Mouse (Mus musculus): ENCODE measurements around the gene Vps4b. TPM values are rescaled to one million over a fixed set of nuclear protein-coding genes. Genes with fewer than 3 reads are reported as not detected.

Vps4b gene
- 70.7 and 75.4 TPM in 2 replicates for polyA plus RNA-seq (2014; fragmentation: Nextera tagmentation; extraction: Ambion mirVana)

- no peaks in the 10 kb centered on the region for H3K36me3 ChIP-seq (ENCODE audit: control insufficient read depth, insufficient read depth, low read length)
- WGBS: under 1% methylated on average over 23 of the region's 23 CpGs
- peak within 1 kb of the TSS; percentile 78 for H3K4me3 ChIP-seq (ENCODE audit: low read depth, low read length)
- peak; percentile 99 for ATAC-seq (replicated peaks; ENCODE audit: low FRiP score)
- H3K27me3 ChIP-seq (ENCODE audit: control insufficient read depth, insufficient read depth, low read length): no peaks in the 10 kb centered on the region
- H3K4me1 ChIP-seq (replicated peaks; ENCODE audit: control insufficient read depth, insufficient read depth, low read length): no peaks in the 10 kb centered on the region
- peak; percentile 93 for DNase-seq (ENCODE audit: low spot score)
- H3K9ac ChIP-seq (ENCODE audit: low read length): peak within 1 kb of the TSS; percentile 88
- H3K27ac ChIP-seq (ENCODE audit: low read depth, low read length): peak within 1 kb of the TSS; percentile 79
- H3K4me2 ChIP-seq (ENCODE audit: low read depth, low read length, severe bottlenecking): peak within 1 kb of the TSS; percentile 63
- no peaks in the 10 kb centered on the region for H3K9me3 ChIP-seq (ENCODE audit: control insufficient read depth, low read length)
Observed at GRCm38 (mm10) chr1:106796542-106796924, at the start of gene Vps4b. TSS of gene Vps4b (minus strand) at chr1:106796728.

DNA sequence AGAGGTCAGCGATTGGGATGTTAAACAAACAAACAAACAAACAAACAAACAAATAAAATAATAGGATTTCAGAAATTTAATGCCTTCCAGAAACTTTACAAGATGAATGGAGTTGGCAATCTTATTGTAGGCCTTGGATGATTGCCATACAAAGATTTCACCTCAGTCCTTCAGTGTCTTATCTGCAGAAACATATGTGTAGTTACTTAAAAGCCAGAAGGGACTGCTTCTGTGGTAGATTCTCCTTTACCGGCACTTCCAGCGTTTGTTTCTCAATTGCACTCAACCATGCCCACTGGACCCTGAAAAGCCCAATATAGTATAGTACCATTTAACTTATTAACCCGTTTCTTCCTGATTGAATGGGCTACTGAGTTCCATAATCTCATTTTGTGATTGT is 32.3 kb upstream of the Vps4b start:
- Histone ChIP-seq H3K4me1 (replicated peaks; ENCODE audit: control insufficient read depth, insufficient read depth, low read length) (no peaks in the 10 kb centered on the region), H3K9me3 (ENCODE audit: control insufficient read depth, low read length) (no peaks in the 10 kb centered on the region), H3K36me3 (ENCODE audit: control insufficient read depth, insufficient read depth, low read length) (no peaks in the 10 kb centered on the region), H3K27ac (ENCODE audit: low read depth, low read length) (no peak overlapping the region), H3K4me2 (ENCODE audit: low read depth, low read length, severe bottlenecking) (no peak overlapping the region), H3K27me3 (ENCODE audit: control insufficient read depth, insufficient read depth, low read length) (no peaks in the 10 kb centered on the region), H3K4me3 (ENCODE audit: low read depth, low read length) (no peak overlapping the region), H3K9ac (ENCODE audit: low read length) (no peak overlapping the region)
- DNase-seq (ENCODE audit: low spot score) (no peak), ATAC-seq (replicated peaks; ENCODE audit: low FRiP score) (no peak)
- 86% methylated on average over 4 of the region's 4 CpGs for WGBS

DNA sequence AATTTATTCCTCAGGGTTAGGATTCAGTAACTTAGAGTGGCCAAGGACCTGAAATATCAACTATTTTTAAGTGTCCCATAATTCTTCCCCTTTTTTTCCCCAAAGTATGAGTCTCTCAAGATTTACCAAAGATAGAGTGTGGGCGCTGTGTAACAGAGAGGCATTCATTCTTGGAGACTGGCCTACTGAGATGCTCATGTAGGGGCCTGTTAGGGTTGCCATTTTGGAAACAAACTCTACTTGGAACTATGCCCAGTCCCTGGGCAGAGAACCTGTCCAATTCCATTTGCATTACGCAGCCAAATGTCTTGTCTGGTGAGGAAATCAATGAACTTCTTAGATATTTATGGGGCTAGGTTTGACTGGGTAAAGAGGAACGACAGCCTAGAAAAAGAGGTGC is 25.8 kb upstream of the Vps4b start:
- Histone ChIP-seq H3K27me3 (ENCODE audit: control insufficient read depth, insufficient read depth, low read length) (no peaks in the 10 kb centered on the region), H3K4me2 (ENCODE audit: low read depth, low read length, severe bottlenecking) (no peak overlapping the region), H3K36me3 (ENCODE audit: control insufficient read depth, insufficient read depth, low read length) (no peaks in the 10 kb centered on the region), H3K4me3 (ENCODE audit: low read depth, low read length) (no peak overlapping the region), H3K27ac (ENCODE audit: low read depth, low read length) (no peak overlapping the region), H3K9ac (ENCODE audit: low read length) (no peak overlapping the region), H3K4me1 (replicated peaks; ENCODE audit: control insufficient read depth, insufficient read depth, low read length) (no peaks in the 10 kb centered on the region), H3K9me3 (ENCODE audit: control insufficient read depth, low read length) (no peaks in the 10 kb centered on the region)
- DNase-seq (ENCODE audit: low spot score): no peak
- WGBS: 89% methylated on average over 3 of the region's 3 CpGs
- no peak for ATAC-seq (replicated peaks; ENCODE audit: low FRiP score)

- DNase-seq (ENCODE audit: low spot score) (no peak), ATAC-seq (replicated peaks; ENCODE audit: low FRiP score) (no peak)
- Histone ChIP-seq H3K9me3 (ENCODE audit: control insufficient read depth, low read length) (no peaks in the 10 kb centered on the region), H3K9ac (ENCODE audit: low read length) (no peak overlapping the region), H3K27me3 (ENCODE audit: control insufficient read depth, insufficient read depth, low read length) (no peaks in the 10 kb centered on the region), H3K4me2 (ENCODE audit: low read depth, low read length, severe bottlenecking) (no peak overlapping the region), H3K27ac (ENCODE audit: low read depth, low read length) (no peak overlapping the region), H3K4me3 (ENCODE audit: low read depth, low read length) (no peak overlapping the region), H3K4me1 (replicated peaks; ENCODE audit: control insufficient read depth, insufficient read depth, low read length) (no peaks in the 10 kb centered on the region), H3K36me3 (ENCODE audit: control insufficient read depth, insufficient read depth, low read length) (no peaks in the 10 kb centered on the region)
- 27% methylated on average over 4 of the region's 4 CpGs for WGBS
Observed at GRCm38 (mm10) chr1:106818323-106818722, 21.8 kb upstream of the Vps4b start.

- DNase-seq (ENCODE audit: low spot score) (no peak), ATAC-seq (replicated peaks; ENCODE audit: low FRiP score) (no peak)
- Histone ChIP-seq H3K4me2 (ENCODE audit: low read depth, low read length, severe bottlenecking) (no peak overlapping the region), H3K4me3 (ENCODE audit: low read depth, low read length) (no peak overlapping the region), H3K36me3 (ENCODE audit: control insufficient read depth, insufficient read depth, low read length) (no peaks in the 10 kb centered on the region), H3K27ac (ENCODE audit: low read depth, low read length) (no peak overlapping the region), H3K27me3 (ENCODE audit: control insufficient read depth, insufficient read depth, low read length) (no peaks in the 10 kb centered on the region), H3K4me1 (replicated peaks; ENCODE audit: control insufficient read depth, insufficient read depth, low read length) (no peaks in the 10 kb centered on the region), H3K9me3 (ENCODE audit: control insufficient read depth, low read length) (no peaks in the 10 kb centered on the region), H3K9ac (ENCODE audit: low read length) (no peak overlapping the region)
- WGBS: 88% methylated on average over 11 of the region's 11 CpGs
Observed at GRCm38 (mm10) chr1:106816766-106817165, 20.2 kb upstream of the Vps4b start.

DNA sequence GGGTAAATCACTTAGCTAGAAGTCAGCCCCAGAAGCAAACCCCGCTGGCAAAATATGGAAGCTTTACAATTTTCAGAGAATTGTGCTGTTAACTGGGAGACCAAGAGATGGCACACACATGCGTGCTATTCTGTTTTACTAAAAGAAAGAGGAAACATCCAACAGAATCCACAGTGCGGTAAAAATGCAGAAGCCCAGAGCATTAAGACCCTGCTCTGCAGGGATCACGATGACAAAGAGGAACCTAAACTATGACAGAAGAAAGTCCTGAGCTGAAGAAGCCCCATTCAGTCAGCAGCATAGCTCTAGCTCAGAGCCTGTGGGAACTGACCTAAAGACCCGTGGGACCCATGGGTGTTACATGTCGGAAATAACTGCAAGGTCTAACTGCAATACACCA is 18.7 kb upstream of the Vps4b start:
- no peak overlapping the region for H3K9ac ChIP-seq (ENCODE audit: low read length)
- H3K27me3 ChIP-seq (ENCODE audit: control insufficient read depth, insufficient read depth, low read length): no peaks in the 10 kb centered on the region
- H3K4me2 ChIP-seq (ENCODE audit: low read depth, low read length, severe bottlenecking): no peak overlapping the region
- H3K27ac ChIP-seq (ENCODE audit: low read depth, low read length): no peak overlapping the region
- H3K4me1 ChIP-seq (replicated peaks; ENCODE audit: control insufficient read depth, insufficient read depth, low read length): no peaks in the 10 kb centered on the region
- no peaks in the 10 kb centered on the region for H3K36me3 ChIP-seq (ENCODE audit: control insufficient read depth, insufficient read depth, low read length)
- ATAC-seq (replicated peaks; ENCODE audit: low FRiP score) (no peak), DNase-seq (ENCODE audit: low spot score) (no peak)
- H3K4me3 ChIP-seq (ENCODE audit: low read depth, low read length): no peak overlapping the region
- H3K9me3 ChIP-seq (ENCODE audit: control insufficient read depth, low read length): no peaks in the 10 kb centered on the region
- 88% methylated on average over 6 of the region's 6 CpGs for whole genome bisulfite sequencing

- DNase-seq (ENCODE audit: low spot score): no peak
- Histone ChIP-seq H3K4me1 (replicated peaks; ENCODE audit: control insufficient read depth, insufficient read depth, low read length) (no peaks in the 10 kb centered on the region), H3K27me3 (ENCODE audit: control insufficient read depth, insufficient read depth, low read length) (no peaks in the 10 kb centered on the region), H3K36me3 (ENCODE audit: control insufficient read depth, insufficient read depth, low read length) (no peaks in the 10 kb centered on the region), H3K9ac (ENCODE audit: low read length) (no peak overlapping the region), H3K9me3 (ENCODE audit: control insufficient read depth, low read length) (no peaks in the 10 kb centered on the region), H3K27ac (ENCODE audit: low read depth, low read length) (no peak overlapping the region), H3K4me2 (ENCODE audit: low read depth, low read length, severe bottlenecking) (no peak overlapping the region), H3K4me3 (ENCODE audit: low read depth, low read length) (no peak overlapping the region)
- WGBS: 75% methylated on average over 5 of the region's 5 CpGs
- ATAC-seq (replicated peaks; ENCODE audit: low FRiP score): no peak
Observed at GRCm38 (mm10) chr1:106814864-106815263, 18.3 kb upstream of the Vps4b start.

- DNase-seq (ENCODE audit: low spot score) (no peak), ATAC-seq (replicated peaks; ENCODE audit: low FRiP score) (no peak)
- H3K4me2 ChIP-seq (ENCODE audit: low read depth, low read length, severe bottlenecking): no peak overlapping the region
- H3K9me3 ChIP-seq (ENCODE audit: control insufficient read depth, low read length): no peaks in the 10 kb centered on the region
- H3K36me3 ChIP-seq (ENCODE audit: control insufficient read depth, insufficient read depth, low read length): no peaks in the 10 kb centered on the region
- H3K4me3 ChIP-seq (ENCODE audit: low read depth, low read length): no peak overlapping the region
- H3K9ac ChIP-seq (ENCODE audit: low read length): no peak overlapping the region
- H3K4me1 ChIP-seq (replicated peaks; ENCODE audit: control insufficient read depth, insufficient read depth, low read length): no peaks in the 10 kb centered on the region
- no peaks in the 10 kb centered on the region for H3K27me3 ChIP-seq (ENCODE audit: control insufficient read depth, insufficient read depth, low read length)
- 82% methylated on average over 3 of the region's 3 CpGs for WGBS
- H3K27ac ChIP-seq (ENCODE audit: low read depth, low read length): no peak overlapping the region
Observed at GRCm38 (mm10) chr1:106799931-106800330, 3.4 kb upstream of the Vps4b start.

- H3K27ac ChIP-seq (ENCODE audit: low read depth, low read length): no peak overlapping the region
Observed at GRCm38 (mm10) chr1:106799406-106799805, 2.9 kb upstream of the Vps4b start.

More at GRCm38 (mm10) chr1:106799406-106799805, 2.9 kb upstream of the Vps4b start:
- H3K36me3 ChIP-seq (ENCODE audit: control insufficient read depth, insufficient read depth, low read length): no peaks in the 10 kb centered on the region
- no peak overlapping the region for H3K4me3 ChIP-seq (ENCODE audit: low read depth, low read length)
- WGBS: 53% methylated on average over 1 of the region's 1 CpGs
- H3K9me3 ChIP-seq (ENCODE audit: control insufficient read depth, low read length): no peaks in the 10 kb centered on the region
- ATAC-seq (replicated peaks; ENCODE audit: low FRiP score) (no peak), DNase-seq (ENCODE audit: low spot score) (no peak)
- H3K27me3 ChIP-seq (ENCODE audit: control insufficient read depth, insufficient read depth, low read length): no peaks in the 10 kb centered on the region
- H3K4me1 ChIP-seq (replicated peaks; ENCODE audit: control insufficient read depth, insufficient read depth, low read length): no peaks in the 10 kb centered on the region
- no peak overlapping the region for H3K4me2 ChIP-seq (ENCODE audit: low read depth, low read length, severe bottlenecking)
- H3K9ac ChIP-seq (ENCODE audit: low read length): no peak overlapping the region

Measured in forebrain, embryonic 11.5 days (tissue).